Mouse (Mus musculus) bone marrow, adult 2 months (tissue): ENCODE data around the gene Ewsr1.

ENCODE experiments used
- CTCF ChIP-seq: fragments of 200-500 bp; IDR thresholded peaks from 2 replicates; pipeline ENCODE4 v1.5.1; 2011; ENCODE audit warnings: low read length, control low read depth; ENCODE audit not compliant: control insufficient read depth, insufficient read depth
- POLR2A ChIP-seq: fragments of 200-500 bp; IDR thresholded peaks from 2 replicates; pipeline ENCODE4 v1.6.1; 2011; ENCODE audit warnings: low read depth, mild to moderate bottlenecking, control low read depth, low read length, borderline replicate concordance; ENCODE audit not compliant: control insufficient read depth

GRCm38 (mm10) chr11:5109441-5109840, 10.4 kb upstream of the Ewsr1 start:
- no peak for TF ChIP-seq CTCF
- no peak for TF ChIP-seq POLR2A
